Mouse (Mus musculus): Measurements from ENCODE around the gene March7. TPM values are rescaled to one million over a fixed set of nuclear protein-coding genes. Genes with fewer than 3 reads are reported as not detected.

Gene March7
- polyA plus RNA-seq, 1 experiment from 2014 or later: 53.5 TPM

- Histone ChIP-seq H3K4me1 (ENCODE audit: control insufficient read depth, insufficient read depth, low read length) (peaks cover 9% of the 10 kb centered on the region; the same call in 1 of the 2 replicates), H3K9me3 (replicated peaks; ENCODE audit: control insufficient read depth, low read length) (no peaks in the 10 kb centered on the region), H3K4me2 (ENCODE audit: low read depth, low read length) (no peak overlapping the region), H3K4me3 (ENCODE audit: low read length) (no peak overlapping the region), H3K27me3 (ENCODE audit: control insufficient read depth, insufficient read depth, low read length) (no peaks in the 10 kb centered on the region), H3K27ac (ENCODE audit: low read length) (no peak overlapping the region), H3K36me3 (ENCODE audit: control insufficient read depth, insufficient read depth) (no peaks in the 10 kb centered on the region), H3K9ac (ENCODE audit: low read length) (no peak overlapping the region)
- 80% methylated on average over 8 of the region's 8 CpGs for WGBS
- no peak for ATAC-seq (replicated peaks; ENCODE audit: extremely low read depth, insufficient read depth, low FRiP score)
These were observed 75.5 kb downstream of the March7 start for GRCm38 (mm10) chr2:60285107-60285617.

GRCm38 (mm10) chr2:60288606-60289005 lies 78.9 kb downstream of the March7 start:
- WGBS: 71% methylated on average over 4 of the region's 4 CpGs
- no peak for ATAC-seq (replicated peaks; ENCODE audit: extremely low read depth, insufficient read depth, low FRiP score)
- no peak overlapping the region for H3K27ac ChIP-seq (ENCODE audit: low read length)

GRCm38 (mm10) chr2:60289451-60289850 lies 79.8 kb downstream of the March7 start:
- no peak overlapping the region for H3K4me2 ChIP-seq (ENCODE audit: low read depth, low read length)
- H3K4me1 ChIP-seq (ENCODE audit: control insufficient read depth, insufficient read depth, low read length): peaks cover 2% of the 10 kb centered on the region; the same call in 1 of the 2 replicates
- no peaks in the 10 kb centered on the region for H3K36me3 ChIP-seq (ENCODE audit: control insufficient read depth, insufficient read depth)
- H3K27me3 ChIP-seq (ENCODE audit: control insufficient read depth, insufficient read depth, low read length): no peaks in the 10 kb centered on the region
- no peak for ATAC-seq (replicated peaks; ENCODE audit: extremely low read depth, insufficient read depth, low FRiP score)
- 75% methylated on average over 1 of the region's 1 CpGs for WGBS
- no peak overlapping the region for H3K9ac ChIP-seq (ENCODE audit: low read length)
- no peak overlapping the region for H3K4me3 ChIP-seq (ENCODE audit: low read length)
- no peaks in the 10 kb centered on the region for H3K9me3 ChIP-seq (replicated peaks; ENCODE audit: control insufficient read depth, low read length)
- H3K27ac ChIP-seq (ENCODE audit: low read length): no peak overlapping the region

More at GRCm38 (mm10) chr2:60288606-60289005, 78.9 kb downstream of the March7 start:
- H3K27me3 ChIP-seq (ENCODE audit: control insufficient read depth, insufficient read depth, low read length): no peaks in the 10 kb centered on the region
- H3K4me1 ChIP-seq (ENCODE audit: control insufficient read depth, insufficient read depth, low read length): peaks cover 6% of the 10 kb centered on the region; the same call in 1 of the 2 replicates
- H3K36me3 ChIP-seq (ENCODE audit: control insufficient read depth, insufficient read depth): no peaks in the 10 kb centered on the region
- H3K4me3 ChIP-seq (ENCODE audit: low read length): no peak overlapping the region
- no peak overlapping the region for H3K4me2 ChIP-seq (ENCODE audit: low read depth, low read length)
- H3K9ac ChIP-seq (ENCODE audit: low read length): no peak overlapping the region
- H3K9me3 ChIP-seq (replicated peaks; ENCODE audit: control insufficient read depth, low read length): no peaks in the 10 kb centered on the region

- H3K9ac ChIP-seq (ENCODE audit: low read length): no peak overlapping the region
- no peak for ATAC-seq (replicated peaks; ENCODE audit: extremely low read depth, insufficient read depth, low FRiP score)
- H3K27me3 ChIP-seq (ENCODE audit: control insufficient read depth, insufficient read depth, low read length): no peaks in the 10 kb centered on the region
- H3K4me1 ChIP-seq (ENCODE audit: control insufficient read depth, insufficient read depth, low read length): no peaks in the 10 kb centered on the region
- no peak overlapping the region for H3K4me3 ChIP-seq (ENCODE audit: low read length)
- no peaks in the 10 kb centered on the region for H3K9me3 ChIP-seq (replicated peaks; ENCODE audit: control insufficient read depth, low read length)
- WGBS: 78% methylated on average over 4 of the region's 4 CpGs
- H3K27ac ChIP-seq (ENCODE audit: low read length): no peak overlapping the region
- H3K4me2 ChIP-seq (ENCODE audit: low read depth, low read length): no peak overlapping the region
- H3K36me3 ChIP-seq (ENCODE audit: control insufficient read depth, insufficient read depth): no peaks in the 10 kb centered on the region
These were observed 81.7 kb downstream of the March7 start for GRCm38 (mm10) chr2:60291381-60291780.

GRCm38 (mm10) chr2:60298266-60298665 lies 88.6 kb downstream of the March7 start:
- Histone ChIP-seq H3K9ac (ENCODE audit: low read length) (no peak overlapping the region), H3K27me3 (ENCODE audit: control insufficient read depth, insufficient read depth, low read length) (no peaks in the 10 kb centered on the region), H3K4me3 (ENCODE audit: low read length) (no peak overlapping the region), H3K27ac (ENCODE audit: low read length) (no peak overlapping the region), H3K4me2 (ENCODE audit: low read depth, low read length) (no peak overlapping the region), H3K36me3 (ENCODE audit: control insufficient read depth, insufficient read depth) (no peaks in the 10 kb centered on the region), H3K4me1 (ENCODE audit: control insufficient read depth, insufficient read depth, low read length) (no peaks in the 10 kb centered on the region), H3K9me3 (replicated peaks; ENCODE audit: control insufficient read depth, low read length) (no peaks in the 10 kb centered on the region)
- WGBS: 78% methylated on average over 3 of the region's 3 CpGs
- no peak for ATAC-seq (replicated peaks; ENCODE audit: extremely low read depth, insufficient read depth, low FRiP score)

GRCm38 (mm10) chr2:60299323-60299722 lies 89.6 kb downstream of the March7 start:
- H3K4me3 ChIP-seq (ENCODE audit: low read length): no peak overlapping the region
- WGBS: 85% methylated on average over 2 of the region's 2 CpGs
- H3K9me3 ChIP-seq (replicated peaks; ENCODE audit: control insufficient read depth, low read length): no peaks in the 10 kb centered on the region
- H3K36me3 ChIP-seq (ENCODE audit: control insufficient read depth, insufficient read depth): no peaks in the 10 kb centered on the region
- H3K9ac ChIP-seq (ENCODE audit: low read length): no peak overlapping the region
- H3K27ac ChIP-seq (ENCODE audit: low read length): no peak overlapping the region
- no peaks in the 10 kb centered on the region for H3K4me1 ChIP-seq (ENCODE audit: control insufficient read depth, insufficient read depth, low read length)
- ATAC-seq (replicated peaks; ENCODE audit: extremely low read depth, insufficient read depth, low FRiP score): no peak
- no peaks in the 10 kb centered on the region for H3K27me3 ChIP-seq (ENCODE audit: control insufficient read depth, insufficient read depth, low read length)
- no peak overlapping the region for H3K4me2 ChIP-seq (ENCODE audit: low read depth, low read length)

Other genes starting within 250 kb of the March7 start
- 42.7 and 43.9 TPM in 2 replicates for gene Baz2b, start within 50 bp of the March7 start, polyA plus RNA-seq (2015; fragmentation: Nextera tagmentation; extraction: Ambion mirVana)
- 15.3 and 17.9 TPM in 2 replicates for gene Cd302, start 74.6 kb downstream of the March7 start, polyA plus RNA-seq (2015; fragmentation: Nextera tagmentation; extraction: Ambion mirVana)
- 3.2 and 5.0 TPM in 2 replicates for gene Ly75, start 173.4 kb downstream of the March7 start, polyA plus RNA-seq (2015; fragmentation: Nextera tagmentation; extraction: Ambion mirVana)